16 mouse cellular contexts compared by ENCODE assay signal in the genomic region with DNA sequence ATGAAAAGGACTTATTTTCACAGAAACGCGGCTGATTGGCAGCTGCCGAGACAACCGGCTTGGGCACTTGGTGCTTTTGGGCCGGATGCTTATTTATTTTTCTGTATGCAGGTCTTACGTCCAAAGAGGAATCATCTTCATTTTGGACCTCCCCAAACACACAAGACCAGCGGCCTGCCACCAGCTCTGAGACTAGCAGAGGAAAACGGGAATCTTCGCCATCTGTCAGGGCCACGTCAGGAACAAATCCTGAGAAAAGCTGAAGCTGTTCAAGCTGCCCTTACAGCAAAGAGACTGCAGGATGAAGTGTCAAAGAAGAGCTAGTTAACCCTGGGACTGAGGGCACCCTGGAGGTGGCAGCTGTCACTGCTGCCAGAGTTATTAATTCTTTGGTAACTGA. TPM values are rescaled to one million over a fixed set of nuclear protein-coding genes. Genes with fewer than 3 reads are reported as not detected.
DNase-seq lines count a peak whose midpoint lies in the region; ATAC-seq and TF ChIP-seq lines count a peak whose summit lies in the region.
"Had no signal": no experiment of that assay in that cellular context is flagged by ENCODE, and none has a peak within 500 bp of the region (broad histone marks: within the 10 kb centered on the region; RNA-seq: fewer than 3 reads in every experiment).

No protein-coding gene starts in this region.

- no peaks in the 10 kb centered on the region for H3K9me3 ChIP-seq in forebrain, embryonic 13.5 days (replicated peaks)
- H3K9me3 ChIP-seq in forebrain, embryonic 11.5 days (ENCODE audit: control insufficient read depth, low read length) = no peaks in the 10 kb centered on the region
- no peaks in the 10 kb centered on the region for H3K9me3 ChIP-seq in intestine, embryonic 16.5 days (ENCODE audit: control insufficient read depth, low read length)

- WGBS in forebrain, embryonic 13.5 days = 85% methylated on average over 10 of the region's 10 CpGs
- whole genome bisulfite sequencing in forebrain, embryonic 11.5 days = 92% methylated on average over 10 of the region's 10 CpGs
- WGBS in intestine, embryonic 16.5 days = 88% methylated on average over 10 of the region's 10 CpGs

- peaks cover 24% of the 10 kb centered on the region for H3K36me3 ChIP-seq in forebrain, embryonic 13.5 days (ENCODE audit: poor library complexity, severe bottlenecking)
- H3K36me3 ChIP-seq in forebrain, embryonic 11.5 days (ENCODE audit: control insufficient read depth, insufficient read depth, low read length) = peaks cover 3% of the 10 kb centered on the region; the same call in 1 of the 2 replicates
- no peaks in the 10 kb centered on the region for H3K36me3 ChIP-seq in intestine, embryonic 16.5 days (ENCODE audit: control insufficient read depth, insufficient read depth, low read length)

- no peak; the same call in 1 of the 2 replicates for TF ChIP-seq CTCF in left cerebral cortex, adult 2 months (IDR thresholded peaks at IDR 0.05)

- H3K27ac ChIP-seq in forebrain, embryonic 13.5 days = peak overlapping the region; percentile 40; the same call in 1 of the 2 replicates
- H3K27ac ChIP-seq in forebrain, embryonic 11.5 days (ENCODE audit: low read depth, low read length) = no peak overlapping the region
- peak overlapping the region; percentile 30; the same call in 1 of the 2 replicates for H3K27ac ChIP-seq in left cerebral cortex, adult 2 months
- H3K27ac ChIP-seq in brown adipose tissue, adult 24 weeks (replicated peaks; ENCODE audit: low read depth, low read length) = 0 out of 2 replicates have a peak overlapping the region, but pooled peaks have one; percentile 18
- H3K27ac ChIP-seq in intestine, embryonic 16.5 days (ENCODE audit: low read length) = no peak overlapping the region

- H3K4me2 ChIP-seq in forebrain, embryonic 13.5 days = no peak overlapping the region
- no peak overlapping the region for H3K4me2 ChIP-seq in forebrain, embryonic 11.5 days (ENCODE audit: low read depth, low read length, severe bottlenecking)
- no peak overlapping the region for H3K4me2 ChIP-seq in intestine, embryonic 16.5 days (ENCODE audit: low read depth, low read length)

- no peak for ATAC-seq in forebrain, embryonic 13.5 days
- ATAC-seq in forebrain, embryonic 11.5 days (replicated peaks; ENCODE audit: low FRiP score) = no peak
- ATAC-seq in intestine, embryonic 16.5 days = no peak
- ATAC-seq: inflammation-experienced regulatory T-cells, adult 6 months had no signal

- no peaks in the 10 kb centered on the region for H3K27me3 ChIP-seq in forebrain, embryonic 13.5 days
- H3K27me3 ChIP-seq in forebrain, embryonic 11.5 days (ENCODE audit: control insufficient read depth, insufficient read depth, low read length) = no peaks in the 10 kb centered on the region
- no peaks in the 10 kb centered on the region for H3K27me3 ChIP-seq in intestine, embryonic 16.5 days (replicated peaks; ENCODE audit: control insufficient read depth, insufficient read depth, low read length)

- no peak overlapping the region for H3K4me3 ChIP-seq in forebrain, embryonic 13.5 days
- H3K4me3 ChIP-seq in forebrain, embryonic 11.5 days (ENCODE audit: low read depth, low read length) = no peak overlapping the region
- H3K4me3 ChIP-seq in left cerebral cortex, adult 2 months = no peak overlapping the region
- H3K4me3 ChIP-seq in brown adipose tissue, adult 24 weeks (ENCODE audit: insufficient read depth, low read depth, low read length) = no peak overlapping the region
- H3K4me3 ChIP-seq in intestine, embryonic 16.5 days (ENCODE audit: low read length) = no peak overlapping the region

- peak overlapping the region; percentile 26; the same call in 1 of the 2 replicates for H3K9ac ChIP-seq in forebrain, embryonic 13.5 days
- H3K9ac ChIP-seq in forebrain, embryonic 11.5 days (ENCODE audit: low read length) = no peak overlapping the region
- no peak overlapping the region for H3K9ac ChIP-seq in intestine, embryonic 16.5 days (ENCODE audit: low read depth, low read length)

- intact Hi-C loops in left cerebral cortex, adult 2 months (cut with DNase I) = no loop called here

- peaks cover 26% of the 10 kb centered on the region for H3K4me1 ChIP-seq in forebrain, embryonic 13.5 days
- no peaks in the 10 kb centered on the region for H3K4me1 ChIP-seq in forebrain, embryonic 11.5 days (replicated peaks; ENCODE audit: control insufficient read depth, insufficient read depth, low read length)
- H3K4me1 ChIP-seq in brown adipose tissue, adult 24 weeks (ENCODE audit: control insufficient read depth, insufficient read depth, insufficient read length, low read length) = peaks cover 18% of the 10 kb centered on the region
- peaks cover 10% of the 10 kb centered on the region; the same call in 1 of the 2 replicates for H3K4me1 ChIP-seq in intestine, embryonic 16.5 days (ENCODE audit: control insufficient read depth, insufficient read depth, low read length)

- DNase-seq in forebrain, embryonic 11.5 days (ENCODE audit: low spot score) = no peak
- no peak for DNase-seq in left cerebral cortex, adult 2 months (ENCODE audit: extremely low spot score in 1 of 2, low spot score in 2 of 2)
- DNase-seq in left cerebral cortex, adult 11 months (ENCODE audit: low spot score) = no peak
- DNase-seq in cerebellum, postnatal 25 days = peak; percentile 60 to 67
- no peak for DNase-seq in embryo, embryonic 10 days (ENCODE audit: low spot score)
- DNase-seq: adrenal gland, postnatal 14 days; gastrocnemius, postnatal 25 days; kidney, adult 9 months; kidney, postnatal 36 days; lung, postnatal 4 days; right cerebral cortex, adult 18-20 months; thymus, postnatal 4 days had no signal

RNA-seq across cellular contexts. Expression of a gene that starts 13.6 kb away (rescaled TPM):
- 94.7 and 101 TPM in 2 replicates for polyA plus RNA-seq in forebrain, embryonic 13.5 days (2015; fragmentation: Nextera tagmentation; extraction: Ambion mirVana)
- polyA plus RNA-seq in forebrain, embryonic 11.5 days (2014; fragmentation: Nextera tagmentation; extraction: Ambion mirVana) = 94.5 and 107 TPM in 2 replicates
- total RNA-seq in left cerebral cortex, adult 2 months (2021) = 10 to 100 TPM; 13.2 to 13.6 TPM
- 32.0 and 37.6 TPM in 2 replicates for polyA plus RNA-seq in brown adipose tissue, adult 24 weeks (2012; ENCODE audit: insufficient read depth, insufficient read length, missing spikeins)
- polyA plus RNA-seq in intestine, embryonic 16.5 days (2015; fragmentation: Nextera tagmentation; extraction: Ambion mirVana) = 80.8 and 83.6 TPM in 2 replicates

RNA-seq across cellular contexts. Expression of a gene that starts 14.5 kb away (rescaled TPM):
- 283 and 285 TPM in 2 replicates for polyA plus RNA-seq in forebrain, embryonic 13.5 days (2015; fragmentation: Nextera tagmentation; extraction: Ambion mirVana)
- 95.9 and 105 TPM in 2 replicates for polyA plus RNA-seq in forebrain, embryonic 11.5 days (2014; fragmentation: Nextera tagmentation; extraction: Ambion mirVana)
- 100 to 1,000 TPM; 248 to 263 TPM for total RNA-seq in left cerebral cortex, adult 2 months (2021)
- polyA plus RNA-seq in brown adipose tissue, adult 24 weeks (2012; ENCODE audit: insufficient read depth, insufficient read length, missing spikeins) = 246 and 295 TPM in 2 replicates
- 171 and 184 TPM in 2 replicates for polyA plus RNA-seq in intestine, embryonic 16.5 days (2015; fragmentation: Nextera tagmentation; extraction: Ambion mirVana)

RNA-seq across cellular contexts. Expression of a gene that starts 30.7 kb away (rescaled TPM):
- 20.1 and 20.8 TPM in 2 replicates for polyA plus RNA-seq in forebrain, embryonic 13.5 days (2015; fragmentation: Nextera tagmentation; extraction: Ambion mirVana)
- polyA plus RNA-seq in forebrain, embryonic 11.5 days (2014; fragmentation: Nextera tagmentation; extraction: Ambion mirVana) = 18.3 and 20.3 TPM in 2 replicates
- total RNA-seq in left cerebral cortex, adult 2 months (2021) = 100 to 1,000 TPM; 117 to 121 TPM
- polyA plus RNA-seq in brown adipose tissue, adult 24 weeks (2012; ENCODE audit: insufficient read depth, insufficient read length, missing spikeins) = 7.7 and 8.4 TPM in 2 replicates
- polyA plus RNA-seq in intestine, embryonic 16.5 days (2015; fragmentation: Nextera tagmentation; extraction: Ambion mirVana) = 27.7 and 28.4 TPM in 2 replicates

Comparison
In these comparisons a context has a peak if more than half of its experiments do, and no peak if none do; other contexts are left out.
1. H3K27ac ChIP-seq: peak in forebrain, embryonic 13.5 days (single experiment), left cerebral cortex, adult 2 months (single experiment) and brown adipose tissue, adult 24 weeks (single experiment); none in forebrain, embryonic 11.5 days (single experiment) and intestine, embryonic 16.5 days (single experiment).
2. DNase-seq: peak in cerebellum, postnatal 25 days (2 of 2); none in forebrain, embryonic 11.5 days (single experiment), left cerebral cortex, adult 2 months (0 of 2), left cerebral cortex, adult 11 months (single experiment) and embryo, embryonic 10 days (single experiment).